Mouse (Mus musculus) E14TG2a.4 (cell line): ENCODE measurements at regions not wholly inside any gene's neighbourhood (a gene's known extent, or its start where the extent isn't known, plus 50 kb on each side); places are given as distances from the start of the nearest gene placed in this dataset.
"Not testable (repeated sequence)": the region's sequence is repeated elsewhere in the genome, so short reads cannot be mapped to it uniquely, and the experiment has no call there.

Experiments
- H3K27me3 ChIP-seq: 2 replicates; pipeline ENCODE4 v1.6.1; 2014; ENCODE audit warnings: low read length, control low read depth; ENCODE audit not compliant: insufficient read depth
- H3K36me3 ChIP-seq: 2 replicates; pipeline ENCODE4 v1.6.1; 2014; ENCODE audit warnings: low read length, control low read depth; ENCODE audit not compliant: insufficient read depth
- H3K4me1 ChIP-seq: replicated peaks from 2 replicates; pipeline ENCODE4 v1.6.1; 2014; ENCODE audit warnings: low read depth, low read length, control low read depth
- H3K4me3 ChIP-seq: replicated peaks from 2 replicates; pipeline ENCODE4 v1.5.1; 2014; ENCODE audit warnings: mild to moderate bottlenecking, low read length
- H3K9me3 ChIP-seq: 2 replicates; pipeline ENCODE4 v1.6.1; 2014; ENCODE audit warnings: low read length, control low read depth
- CTCF ChIP-seq: conservative IDR thresholded peaks from 2 replicates; pipeline ENCODE4 v1.5.1; 2014; ENCODE audit warnings: low read length
- NANOG ChIP-seq: IDR thresholded peaks from 2 replicates; pipeline ENCODE4 v1.6.1; 2014; ENCODE audit warnings: borderline replicate concordance, low read length, mixed read lengths
- POU5F1 ChIP-seq: IDR thresholded peaks from 2 replicates; pipeline ENCODE4 v1.6.1; 2014; ENCODE audit warnings: low read length, borderline replicate concordance

DNA sequence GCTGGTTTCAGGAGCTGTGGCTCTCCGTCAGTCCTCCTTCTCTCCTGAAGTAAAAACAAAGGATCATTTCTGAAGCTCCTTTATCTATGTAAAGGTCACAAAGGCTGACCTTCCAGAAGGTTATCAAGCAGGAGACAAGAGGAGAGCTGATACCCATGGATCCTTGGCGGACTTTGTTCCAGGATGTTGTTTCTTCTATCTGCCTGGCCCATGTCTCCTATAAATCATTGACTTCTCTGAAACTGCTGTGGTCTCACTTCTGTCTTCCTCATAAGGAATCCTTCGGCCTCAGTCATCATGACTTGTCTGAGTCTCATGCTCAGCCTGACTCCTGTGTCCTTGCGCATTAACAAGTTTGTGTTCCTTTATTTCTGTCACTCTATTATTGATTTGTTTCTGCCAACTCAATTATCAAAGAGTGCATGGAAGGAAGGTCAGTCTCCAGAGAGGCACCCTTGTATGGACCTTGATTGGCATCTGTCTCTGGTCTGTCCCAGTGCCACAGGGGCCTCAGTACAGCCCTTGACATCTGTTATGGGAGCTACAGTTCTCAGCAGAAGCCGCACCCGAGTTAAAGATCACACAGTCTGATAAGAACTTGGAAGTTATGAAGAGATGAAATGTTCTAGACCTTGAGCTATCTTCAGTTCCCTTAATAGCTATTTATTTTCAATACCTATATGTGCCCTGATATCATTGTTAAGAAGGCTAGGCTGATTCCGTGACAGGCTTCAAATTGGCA, 53.2 kb upstream of the Dazl start:
- Histone ChIP-seq H3K4me3 (no peak overlapping the region), H3K9me3 (no peaks in the 10 kb centered on the region), H3K4me1 (no peaks in the 10 kb centered on the region), H3K27me3 (no peaks in the 10 kb centered on the region), H3K36me3 (no peaks in the 10 kb centered on the region)
- TF ChIP-seq POU5F1: no peak
- no peak for TF ChIP-seq NANOG
- no peak for TF ChIP-seq CTCF

GRCm38 (mm10) chr17:50353818-50354217, 60.4 kb upstream of the Dazl start:
- H3K9me3 ChIP-seq, H3K27me3 ChIP-seq, H3K4me1 ChIP-seq, H3K4me3 ChIP-seq, H3K36me3 ChIP-seq: not testable (repeated sequence)

DNA sequence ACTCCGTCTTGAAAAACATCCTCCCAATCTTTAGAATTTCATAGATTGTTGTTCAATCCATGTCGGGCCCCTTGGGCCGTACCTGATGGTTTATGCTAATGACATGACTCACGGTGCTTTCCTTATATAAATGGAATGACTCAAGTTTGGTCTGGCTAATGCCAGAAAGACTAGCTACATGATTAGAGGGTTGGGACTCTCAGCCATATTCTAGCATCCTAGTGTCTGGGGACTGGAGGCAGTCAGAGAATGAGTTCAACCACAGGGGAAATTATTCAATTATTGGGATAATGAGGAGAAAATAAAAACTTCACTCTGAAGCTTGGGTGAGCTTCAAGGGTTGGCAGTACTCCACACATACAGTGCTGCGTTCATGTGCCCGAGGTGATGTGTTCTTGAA, 60.9 kb upstream of the Dazl start:
- H3K9me3 ChIP-seq: peaks cover 10% of the 10 kb centered on the region
- no peaks in the 10 kb centered on the region for H3K27me3 ChIP-seq
- H3K4me3 ChIP-seq: no peak overlapping the region
- TF ChIP-seq CTCF (no peak), POU5F1 (no peak), NANOG (no peak)
- no peaks in the 10 kb centered on the region for H3K36me3 ChIP-seq
- H3K4me1 ChIP-seq: no peaks in the 10 kb centered on the region

DNA sequence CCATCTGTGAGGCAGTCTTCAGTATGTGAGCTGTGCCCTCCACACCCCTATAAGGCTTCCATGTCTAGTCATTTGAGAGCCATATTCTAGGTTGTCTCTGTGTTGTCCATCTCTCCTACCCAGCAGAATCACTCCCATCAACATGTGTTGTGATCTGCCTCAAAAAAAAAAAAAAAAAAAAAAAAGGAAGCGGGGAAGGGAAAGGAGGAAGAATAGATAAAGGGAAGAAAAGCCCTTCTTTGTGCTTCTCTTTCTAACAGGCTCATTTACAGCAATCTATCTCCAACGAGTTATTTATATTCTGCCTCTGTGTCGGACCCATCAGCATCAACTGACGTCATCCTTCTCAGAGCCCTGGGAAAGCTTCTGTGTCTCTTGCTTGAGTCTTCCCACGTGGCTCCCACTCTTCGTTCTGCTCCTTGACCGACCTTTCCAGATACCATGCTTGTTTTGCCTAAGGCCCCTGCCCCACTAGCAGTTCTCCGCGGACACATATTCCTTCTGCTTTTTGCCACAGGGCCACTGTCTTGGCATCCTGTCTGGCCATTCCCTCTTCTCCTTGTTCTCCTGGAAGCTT, 68.3 kb upstream of the Dazl start:
- TF ChIP-seq POU5F1: no peak
- TF ChIP-seq NANOG: no peak
- no peak for TF ChIP-seq CTCF
- Histone ChIP-seq H3K9me3 (no peaks in the 10 kb centered on the region), H3K36me3 (no peaks in the 10 kb centered on the region), H3K27me3 (no peaks in the 10 kb centered on the region), H3K4me1 (no peaks in the 10 kb centered on the region), H3K4me3 (no peak overlapping the region)

DNA sequence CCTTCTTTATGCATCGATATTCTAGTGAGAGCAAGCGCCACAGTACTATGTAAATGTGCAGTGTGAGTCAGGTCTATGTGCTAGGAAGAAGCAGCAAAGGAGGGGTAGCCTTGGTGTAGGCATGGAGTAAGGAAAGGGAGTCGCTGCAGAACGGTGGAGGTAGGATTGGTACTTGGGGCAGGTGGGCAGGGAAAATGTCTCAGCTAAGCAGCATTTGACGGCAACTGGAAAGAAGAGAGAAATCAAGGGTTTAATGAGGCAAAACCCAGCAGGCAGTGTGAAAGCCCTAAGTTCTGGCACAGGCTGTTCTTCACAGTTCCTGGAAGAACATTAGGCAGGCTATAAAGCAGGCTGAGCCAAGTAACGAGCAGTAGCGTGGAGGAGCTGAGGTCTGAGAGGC, 72.0 kb upstream of the Dazl start:
- H3K9me3 ChIP-seq: no peaks in the 10 kb centered on the region
- H3K27me3 ChIP-seq: no peaks in the 10 kb centered on the region
- TF ChIP-seq NANOG (no peak), POU5F1 (no peak), CTCF (no peak)
- no peaks in the 10 kb centered on the region for H3K36me3 ChIP-seq
- H3K4me1 ChIP-seq: no peaks in the 10 kb centered on the region
- no peak overlapping the region for H3K4me3 ChIP-seq

DNA sequence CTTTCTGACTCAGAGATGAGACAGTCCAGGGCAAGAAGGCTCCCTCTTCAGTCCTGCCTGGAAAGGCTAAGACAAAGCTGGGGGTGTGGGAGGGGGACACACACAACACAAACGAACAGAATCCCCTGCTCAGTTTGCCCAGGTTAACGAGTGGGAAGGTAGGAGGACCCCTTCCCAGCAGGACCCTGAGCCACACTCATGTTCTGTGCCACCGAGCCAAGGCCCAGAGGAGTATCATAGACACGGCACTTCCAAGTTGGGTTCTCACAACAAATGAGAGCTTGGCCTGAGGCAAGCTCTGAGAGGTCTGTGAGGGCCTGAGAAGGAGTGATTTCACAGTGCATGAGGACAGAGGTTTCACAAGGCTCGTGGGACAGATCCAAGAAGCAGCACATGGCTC, 72.7 kb upstream of the Dazl start:
- TF ChIP-seq POU5F1 (no peak), CTCF (no peak), NANOG (no peak)
- no peaks in the 10 kb centered on the region for H3K4me1 ChIP-seq
- H3K4me3 ChIP-seq: no peak overlapping the region
- no peaks in the 10 kb centered on the region for H3K36me3 ChIP-seq
- no peaks in the 10 kb centered on the region for H3K9me3 ChIP-seq
- no peaks in the 10 kb centered on the region for H3K27me3 ChIP-seq

GRCm38 (mm10) chr17:50369216-50369875, 75.9 kb upstream of the Dazl start:
- TF ChIP-seq CTCF (no peak), NANOG (no peak), POU5F1 (no peak)
- Histone ChIP-seq H3K27me3 (no peaks in the 10 kb centered on the region), H3K9me3 (no peaks in the 10 kb centered on the region), H3K36me3 (no peaks in the 10 kb centered on the region), H3K4me3 (no peak overlapping the region), H3K4me1 (no peaks in the 10 kb centered on the region)

- Histone ChIP-seq H3K9me3 (no peaks in the 10 kb centered on the region), H3K4me3 (no peak overlapping the region), H3K36me3 (no peaks in the 10 kb centered on the region), H3K27me3 (no peaks in the 10 kb centered on the region), H3K4me1 (no peaks in the 10 kb centered on the region)
- TF ChIP-seq NANOG (no peak), POU5F1 (no peak), CTCF (no peak)
These were observed 77.0 kb upstream of the Dazl start for GRCm38 (mm10) chr17:50370484-50370883.
